In genomic region chr11:120259792-120260768, GRCm38 (mm10) we compare ENCODE assay signal across 8 mouse cellular contexts. TPM values are rescaled to one million over a fixed set of nuclear protein-coding genes. Genes with fewer than 3 reads are reported as not detected.
A peak's percentile ranks its signal among the peaks of the same experiment; 100 is the strongest.
DNase-seq lines count a peak whose midpoint lies in the region; ATAC-seq and TF ChIP-seq lines count a peak whose summit lies in the region.

No protein-coding gene starts in this region.

- no peak overlapping the region for H3K27ac ChIP-seq in heart, embryonic 12.5 days (ENCODE audit: poor library complexity, severe bottlenecking)
- H3K27ac ChIP-seq in hindbrain, embryonic 12.5 days: peak overlapping the region; percentile 31; the same call in 1 of the 2 replicates
- H3K27ac ChIP-seq in lung, embryonic 14.5 days (ENCODE audit: low read depth): 0 out of 2 replicates have a peak overlapping the region, but pooled peaks have one; percentile 10

- H3K4me2 ChIP-seq in heart, embryonic 12.5 days: no peak overlapping the region
- H3K4me2 ChIP-seq in hindbrain, embryonic 12.5 days (replicated peaks): no peak overlapping the region
- H3K4me2 ChIP-seq in lung, embryonic 14.5 days: no peak overlapping the region

- peak; percentile 96 for DNase-seq in heart, adult 11 months
- DNase-seq in brain, embryonic 14.5 days (ENCODE audit: low read depth): peak; percentile 95
- DNase-seq in lung, embryonic 14.5 days: peak; percentile 35
- DNase-seq in thymus, postnatal 25 days: no peak
- DNase-seq in frontal cortex, postnatal 25 days (ENCODE audit: low spot score in 2 of 2): no peak

- H3K27me3 ChIP-seq in heart, embryonic 12.5 days (replicated peaks): no peaks in the 10 kb centered on the region
- H3K27me3 ChIP-seq in hindbrain, embryonic 12.5 days: no peaks in the 10 kb centered on the region
- H3K27me3 ChIP-seq in lung, embryonic 14.5 days (ENCODE audit: insufficient read depth, low read length): no peaks in the 10 kb centered on the region

- ATAC-seq in heart, embryonic 12.5 days (ENCODE audit: insufficient number of reproducible peaks, low FRiP score): no peak
- no peak for ATAC-seq in hindbrain, embryonic 12.5 days (ENCODE audit: low FRiP score)
- no peak for ATAC-seq in lung, embryonic 14.5 days (ENCODE audit: insufficient read depth)
- ATAC-seq in monocyte, adult 5-6 weeks (replicated peaks; ENCODE audit: insufficient number of reproducible peaks, low FRiP score, low TSS enrichment, poor library complexity, severe bottlenecking): no peak

- no peak for TF ChIP-seq POLR2A in brain, embryonic 14.5 days (IDR thresholded peaks at IDR 0.05; ENCODE audit: borderline replicate concordance, extremely low read depth, insufficient read depth, insufficient read length, poor library complexity, severe bottlenecking)

- no peaks in the 10 kb centered on the region for H3K9me3 ChIP-seq in heart, embryonic 12.5 days (replicated peaks)
- H3K9me3 ChIP-seq in hindbrain, embryonic 12.5 days (replicated peaks): no peaks in the 10 kb centered on the region
- no peaks in the 10 kb centered on the region for H3K9me3 ChIP-seq in lung, embryonic 14.5 days (ENCODE audit: low read depth, low read length)

- WGBS in heart, embryonic 12.5 days: 77% methylated on average over 25 of the region's 25 CpGs
- 68% methylated on average over 25 of the region's 25 CpGs for WGBS in hindbrain, embryonic 12.5 days
- 70% methylated on average over 25 of the region's 25 CpGs for WGBS in lung, embryonic 14.5 days

- no peak overlapping the region for H3K9ac ChIP-seq in heart, embryonic 12.5 days
- H3K9ac ChIP-seq in hindbrain, embryonic 12.5 days: peak overlapping the region; percentile 32; the same call in 1 of the 2 replicates
- H3K9ac ChIP-seq in lung, embryonic 14.5 days: no peak overlapping the region

- H3K4me1 ChIP-seq in heart, embryonic 12.5 days (replicated peaks): peaks cover 89% of the 10 kb centered on the region
- H3K4me1 ChIP-seq in hindbrain, embryonic 12.5 days: peaks cover 93% of the 10 kb centered on the region
- peaks cover 74% of the 10 kb centered on the region for H3K4me1 ChIP-seq in lung, embryonic 14.5 days (ENCODE audit: insufficient read depth)

- no peak for TF ChIP-seq CTCF in brain, embryonic 14.5 days (IDR thresholded peaks at IDR 0.05; ENCODE audit: borderline replicate concordance, extremely low read depth, insufficient read depth, insufficient read length)
- no peak for TF ChIP-seq CTCF in lung, embryonic 14.5 days (IDR thresholded peaks at IDR 0.05; ENCODE audit: low read depth)

- H3K36me3 ChIP-seq in heart, embryonic 12.5 days: peaks cover 12% of the 10 kb centered on the region; the same call in 1 of the 2 replicates
- peaks cover 17% of the 10 kb centered on the region; the same call in 1 of the 2 replicates for H3K36me3 ChIP-seq in hindbrain, embryonic 12.5 days
- 0 out of 2 replicates have a peak, but pooled peaks cover 13% of the 10 kb centered on the region for H3K36me3 ChIP-seq in lung, embryonic 14.5 days (ENCODE audit: insufficient read depth)

- H3K4me3 ChIP-seq in heart, embryonic 12.5 days: no peak overlapping the region
- H3K4me3 ChIP-seq in hindbrain, embryonic 12.5 days: no peak overlapping the region
- H3K4me3 ChIP-seq in lung, embryonic 14.5 days (ENCODE audit: low read depth, low read length): no peak overlapping the region

RNA-seq across cellular contexts. Expression of gene Bahcc1, which starts 27.3 kb away (rescaled TPM):
- 6.5 and 7.6 TPM in 2 replicates for polyA plus RNA-seq in heart, embryonic 12.5 days (2016; fragmentation: Nextera tagmentation; extraction: Ambion mirVana)
- 29.0 and 47.0 TPM in 2 replicates for polyA plus RNA-seq in brain, embryonic 14.5 days (2012; rRNA removed)
- polyA plus RNA-seq in hindbrain, embryonic 12.5 days (2016; fragmentation: Nextera tagmentation; extraction: Ambion mirVana): 21.9 and 23.8 TPM in 2 replicates
- polyA plus RNA-seq in lung, embryonic 14.5 days (2014; fragmentation: Nextera tagmentation; extraction: Ambion mirVana): 14.3 and 15.6 TPM in 2 replicates
- total RNA-seq in monocyte, adult 5-6 weeks (2017): 0.68 to 0.85 TPM (median 0.76 TPM) in 3 replicates

Comparison
In these comparisons a context has a peak if more than half of its experiments do, and no peak if none do; other contexts are left out.
1. DNase-seq: peak in heart, adult 11 months (single experiment), brain, embryonic 14.5 days (single experiment) and lung, embryonic 14.5 days (single experiment); none in thymus, postnatal 25 days (single experiment) and frontal cortex, postnatal 25 days (0 of 2).